Mouse (Mus musculus) embryo, embryonic 10 days (tissue): Measurements from ENCODE around the gene Fgf4.

ENCODE experiments used
- DNase-seq: peaks from one replicate; pipeline ENCODE4 v3.0.0-alpha.2; 2015; ENCODE audit warnings: low spot score

Gene Fgf4

DNA sequence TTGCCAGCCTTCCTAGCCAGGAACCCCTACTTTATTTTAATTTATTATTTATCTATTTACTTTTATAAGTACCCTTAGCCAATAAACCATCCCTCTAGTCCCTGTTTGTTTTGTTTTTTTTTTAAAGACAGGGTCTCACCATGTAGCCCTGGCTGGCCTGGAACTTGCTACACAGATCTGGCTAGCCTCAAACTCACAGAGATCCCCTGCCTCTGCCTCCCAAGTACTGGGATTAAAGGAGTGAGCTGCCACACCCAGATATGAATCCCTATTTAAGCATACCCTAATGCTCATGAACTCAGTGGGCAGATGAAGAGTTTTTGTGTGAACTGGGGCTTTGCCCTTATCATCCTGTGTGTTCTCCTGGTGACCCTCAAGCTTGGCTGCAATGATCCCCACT is at the start of gene Fgf4:
Fgf4 (plus strand) TSS at position 301 of the 400 bp plus-strand sequence.
- no peak for DNase-seq

DNA sequence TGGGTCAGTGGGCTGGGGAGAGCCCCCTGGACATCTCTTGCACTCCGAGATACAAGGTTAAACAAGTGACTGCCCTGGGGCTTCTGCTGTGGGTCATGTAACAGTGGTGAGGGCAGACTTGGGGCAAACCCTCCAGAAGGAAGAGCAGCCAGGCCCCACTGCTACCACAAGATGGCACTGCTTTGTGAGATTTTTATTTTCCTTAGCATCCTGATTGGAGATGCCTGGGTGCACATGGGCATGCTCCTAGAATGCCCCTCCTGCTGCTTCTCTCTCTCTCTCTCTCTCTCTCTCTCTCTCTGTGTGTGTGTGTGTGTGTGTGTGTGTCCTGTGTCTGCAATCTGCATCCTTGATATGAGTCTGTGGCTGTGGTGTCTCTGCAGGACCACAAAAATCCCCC is 48.7 kb upstream of the Fgf4 start:
- DNase-seq, result peak; percentile 75

DNA sequence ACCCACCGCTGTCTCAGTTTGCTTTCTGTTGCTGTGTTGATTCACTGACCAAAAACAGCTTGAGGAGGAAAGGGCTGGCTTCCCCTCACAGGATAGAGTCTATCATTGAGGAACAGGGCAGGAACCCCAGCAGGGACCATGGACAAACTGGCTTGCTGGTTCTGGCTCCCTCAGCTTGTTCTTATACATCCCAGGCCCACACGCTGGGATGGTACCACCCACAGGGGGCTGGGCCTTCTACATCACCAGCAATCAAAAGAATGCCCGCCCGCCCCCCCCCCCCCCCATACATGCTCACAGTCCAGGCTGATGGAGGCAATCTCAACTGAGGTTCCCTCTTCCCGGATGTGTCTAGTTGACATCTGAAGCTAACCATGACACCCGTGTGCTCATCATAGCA is 40.1 kb upstream of the Fgf4 start:
- DNase-seq, result no peak

DNA sequence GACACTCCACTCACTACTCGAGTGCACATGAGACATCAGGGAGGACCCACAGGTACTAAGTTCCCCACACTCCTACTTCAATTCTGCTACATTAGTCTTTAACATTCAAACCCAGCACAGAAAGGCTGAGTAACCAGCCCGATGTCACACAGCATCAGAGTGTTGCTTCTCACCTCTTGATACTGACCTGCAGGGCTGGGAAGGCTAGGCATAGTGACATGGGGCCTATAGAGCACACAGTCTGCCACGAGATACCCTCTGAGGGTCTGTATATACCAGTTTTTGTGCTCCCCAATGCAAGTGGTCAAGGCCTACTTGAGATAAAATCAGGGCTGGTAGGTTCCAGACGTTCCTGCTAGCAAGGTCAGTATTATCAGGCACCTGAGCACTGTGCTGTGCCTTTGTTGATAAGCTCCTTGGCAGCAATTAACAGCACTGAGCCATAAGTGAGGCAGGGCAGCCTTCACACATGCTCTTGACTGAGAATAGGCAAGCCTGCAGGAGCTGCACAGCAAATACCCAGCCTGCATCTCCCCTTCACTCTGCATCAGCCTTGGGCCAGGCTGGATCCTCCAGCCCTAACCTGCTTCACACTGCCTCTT is 39.1 kb upstream of the Fgf4 start:
- no peak for DNase-seq

DNA sequence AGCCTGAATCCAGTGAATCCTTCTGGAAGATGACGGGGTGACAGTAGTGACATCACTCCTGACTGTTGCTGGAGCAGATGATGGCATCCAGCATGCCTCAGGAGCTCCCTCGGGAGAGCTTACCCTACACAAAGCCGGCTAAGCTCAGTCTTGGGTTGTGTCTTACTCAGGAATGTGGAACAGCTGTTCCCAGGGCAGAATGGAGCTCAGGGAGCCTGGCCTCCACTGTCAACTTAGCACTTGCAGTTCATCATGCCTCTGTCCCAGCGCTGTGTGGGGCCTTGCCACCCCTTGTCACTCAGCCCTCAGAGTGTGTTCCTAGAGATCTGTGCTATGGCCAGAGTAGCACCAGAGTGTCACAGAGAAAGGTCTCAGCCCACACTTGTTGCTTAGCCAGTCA is 35.6 kb upstream of the Fgf4 start:
- DNase-seq, result peak; percentile 54

DNA sequence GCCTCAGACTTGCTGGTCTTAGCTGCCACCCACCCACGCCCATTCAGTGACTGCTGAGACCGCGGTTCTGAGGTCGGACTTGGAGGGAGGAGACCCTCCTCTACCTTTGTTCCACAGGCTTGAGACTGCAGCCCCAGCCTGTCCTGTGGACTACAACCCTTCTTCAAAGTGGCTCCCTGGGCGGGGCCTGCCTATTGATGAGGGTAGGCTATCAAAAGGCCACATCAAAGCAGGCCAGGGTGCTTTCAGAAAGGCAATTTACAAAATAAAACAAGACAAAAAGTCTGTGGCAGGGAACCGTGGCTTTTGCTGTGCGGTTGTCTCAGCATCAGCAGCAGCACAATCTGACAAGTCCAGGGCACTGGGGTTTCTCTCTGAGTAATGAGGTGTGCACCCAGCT is 25.3 kb upstream of the Fgf4 start:
- DNase-seq, result no peak

DNA sequence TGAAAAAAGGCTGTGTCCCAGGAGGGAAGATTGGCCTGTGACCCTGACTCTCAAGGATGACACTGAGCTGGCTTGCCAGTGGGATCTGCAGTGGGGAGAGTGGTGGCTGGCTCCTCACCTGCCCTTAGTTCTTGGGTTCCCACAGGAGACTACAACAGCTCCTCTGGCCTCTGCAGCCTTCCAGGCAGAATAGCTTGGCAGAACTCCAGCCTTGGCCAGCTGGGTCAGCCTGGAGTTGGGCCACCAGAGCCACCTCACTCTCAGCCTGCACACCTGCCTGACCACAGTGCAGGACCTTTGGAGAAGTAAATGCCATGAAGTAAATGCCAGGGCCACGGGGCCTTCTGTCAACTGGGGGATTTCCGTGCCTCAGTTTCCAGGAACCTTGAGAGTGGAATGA is 23.2 kb upstream of the Fgf4 start:
- no peak for DNase-seq

DNA sequence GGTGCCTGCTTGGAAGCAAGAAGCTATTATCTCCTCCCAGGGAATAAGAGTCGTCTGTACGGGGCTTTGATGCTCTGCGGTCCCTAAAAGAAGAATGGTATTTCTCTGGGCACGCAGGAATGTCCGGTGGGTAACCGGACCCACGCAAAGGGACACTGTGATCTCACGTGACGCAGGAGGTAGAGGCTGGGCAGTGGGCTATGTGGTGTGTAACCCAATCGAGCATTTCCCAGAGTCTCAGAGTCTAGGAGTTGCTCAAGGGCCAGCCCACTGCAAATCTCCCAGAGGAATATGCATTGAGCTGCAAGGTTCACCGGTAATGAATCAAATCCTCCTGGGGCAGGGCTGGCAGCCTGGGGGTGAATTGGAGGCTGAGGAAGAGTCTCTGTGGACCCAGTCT is 18.8 kb upstream of the Fgf4 start:
- DNase-seq, result no peak

DNA sequence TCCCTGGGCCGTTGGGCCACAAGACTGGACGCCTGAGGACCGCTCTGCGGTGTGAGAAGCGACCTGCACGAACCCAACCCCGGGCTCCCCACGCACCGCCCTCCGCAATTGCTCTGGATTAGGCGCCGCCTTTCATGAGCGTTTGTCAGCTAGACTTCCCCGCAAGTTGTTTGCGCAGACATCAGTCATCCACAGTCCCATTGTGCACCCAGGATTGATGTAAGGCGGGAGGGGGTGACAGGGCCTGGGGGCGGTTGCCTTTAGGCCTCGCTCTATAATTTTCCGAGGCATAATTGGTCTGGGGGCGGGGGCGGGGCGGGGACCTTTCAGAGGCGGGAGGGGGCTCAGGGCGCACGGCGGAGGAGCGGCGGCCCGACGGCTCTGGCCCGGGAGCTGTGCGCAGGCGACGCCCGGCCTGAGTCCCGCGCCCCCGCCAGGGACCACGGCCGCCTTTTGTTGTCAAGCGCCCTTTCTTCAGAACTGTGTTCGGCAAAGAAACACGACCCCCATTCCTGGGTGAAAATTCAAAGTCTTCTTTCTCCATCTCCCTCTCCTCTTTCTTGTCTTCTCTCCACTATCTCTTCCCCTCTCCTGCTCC is 9.2 kb upstream of the Fgf4 start, which contains the start of gene Fgf3:
Fgf3 (plus strand) TSS at position 193 of the 598 bp plus-strand sequence.
- DNase-seq, result peak; percentile 39

DNA sequence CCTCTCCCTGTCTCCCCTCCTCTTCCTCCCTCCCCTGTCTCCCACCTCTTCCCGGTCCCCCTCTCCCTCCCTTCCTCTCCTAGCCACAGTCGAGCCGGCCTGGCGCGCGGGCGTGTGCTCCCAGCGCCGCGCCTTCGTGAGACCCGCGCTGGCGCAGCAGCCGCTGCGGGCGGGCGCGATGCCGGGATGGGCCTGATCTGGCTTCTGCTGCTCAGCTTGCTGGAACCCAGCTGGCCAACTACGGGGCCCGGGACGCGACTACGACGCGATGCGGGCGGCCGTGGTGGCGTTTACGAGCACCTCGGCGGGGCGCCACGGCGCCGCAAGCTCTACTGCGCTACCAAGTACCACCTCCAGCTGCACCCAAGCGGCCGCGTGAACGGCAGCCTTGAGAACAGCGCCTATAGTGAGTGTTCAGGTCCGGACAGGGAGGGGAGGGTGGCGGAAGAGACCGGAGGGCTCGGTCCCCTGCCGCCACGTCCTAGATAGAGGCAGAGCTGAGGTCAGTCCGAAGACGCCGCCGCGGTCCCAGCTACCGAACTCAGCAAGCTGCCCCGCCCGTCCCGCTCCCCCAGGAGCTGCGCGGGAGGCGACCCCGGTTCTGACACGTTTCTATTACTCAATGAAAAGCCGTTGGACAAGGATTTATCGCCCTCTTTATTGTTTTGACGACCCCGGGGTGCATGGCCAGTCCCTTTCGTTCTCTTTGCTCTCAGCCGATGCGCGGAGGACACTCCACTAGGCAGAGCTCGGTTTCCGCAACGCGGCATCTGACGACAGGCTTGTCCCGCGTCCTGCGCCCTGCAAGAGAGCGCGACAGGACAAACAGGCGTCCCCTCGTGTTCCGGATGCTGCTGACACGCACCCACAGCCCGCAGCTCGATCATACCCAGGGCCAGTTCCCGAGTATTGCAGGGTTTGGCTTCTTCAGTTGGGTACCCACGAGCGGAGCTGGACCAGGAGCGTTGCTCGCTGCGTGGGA is 8.4 kb upstream of the Fgf4 start:
- DNase-seq, result peak; percentile 53

DNA sequence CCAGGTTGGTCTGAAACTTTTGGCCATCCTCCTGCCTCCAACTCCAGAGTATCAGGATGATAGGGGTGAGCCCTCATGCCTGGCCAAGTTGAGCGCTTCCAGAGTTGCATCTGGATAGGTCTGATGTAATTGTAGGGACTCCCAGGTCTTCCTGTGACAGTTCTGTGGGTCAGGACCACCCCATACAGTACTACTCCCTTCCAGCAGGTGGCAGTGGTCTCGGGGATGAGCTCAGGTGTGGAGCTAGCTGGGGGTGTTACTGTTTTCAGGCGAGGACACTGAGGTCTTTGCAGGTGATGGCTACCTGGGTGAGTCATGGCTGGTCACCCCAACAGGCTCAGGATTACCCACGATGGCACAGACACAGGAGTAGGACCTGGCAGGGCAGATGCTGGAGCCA is 1.0 kb upstream of the Fgf4 start:
- DNase-seq, result peak; percentile 57

DNA sequence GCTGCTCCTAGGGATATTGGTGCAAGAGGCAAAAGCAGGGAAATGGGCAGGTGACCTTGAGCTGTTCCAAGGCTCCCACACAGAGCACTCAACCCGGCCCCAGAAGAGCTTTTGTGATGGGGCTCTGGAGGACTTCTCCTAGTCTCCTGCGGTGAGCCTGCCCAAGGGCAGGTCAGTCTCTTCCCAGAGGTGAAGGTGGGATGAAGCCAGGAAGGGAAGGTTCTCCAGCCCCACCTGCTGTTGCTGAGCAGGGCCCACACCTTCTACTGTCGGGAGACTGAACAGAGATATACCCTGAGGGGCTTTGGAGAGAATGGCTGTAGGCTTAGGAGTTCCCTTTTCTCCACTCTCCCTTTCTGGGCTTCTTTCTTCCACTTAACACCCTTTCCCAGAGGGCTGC is 4.2 kb downstream of the Fgf4 start:
- no peak for DNase-seq

DNA sequence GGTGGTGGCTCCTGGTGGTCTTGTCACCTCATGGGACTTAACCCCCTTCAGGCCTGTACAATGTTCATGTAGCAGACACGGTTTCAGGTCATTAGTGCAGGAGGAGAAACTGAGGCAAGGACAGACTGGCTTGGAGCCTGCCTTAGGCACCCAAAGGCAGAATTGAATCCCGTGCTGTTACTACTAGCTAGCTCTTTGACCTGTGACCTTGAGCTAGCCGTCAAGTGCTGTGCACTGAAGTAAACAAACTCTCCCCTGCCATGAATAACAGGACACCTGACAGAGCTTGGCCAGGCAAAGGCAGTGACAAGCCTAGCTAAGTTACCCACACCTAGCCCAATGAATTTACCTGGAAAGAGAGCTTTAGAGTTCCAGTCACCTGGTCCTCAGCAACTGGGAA is 7.8 kb downstream of the Fgf4 start:
- DNase-seq, result no peak

DNA sequence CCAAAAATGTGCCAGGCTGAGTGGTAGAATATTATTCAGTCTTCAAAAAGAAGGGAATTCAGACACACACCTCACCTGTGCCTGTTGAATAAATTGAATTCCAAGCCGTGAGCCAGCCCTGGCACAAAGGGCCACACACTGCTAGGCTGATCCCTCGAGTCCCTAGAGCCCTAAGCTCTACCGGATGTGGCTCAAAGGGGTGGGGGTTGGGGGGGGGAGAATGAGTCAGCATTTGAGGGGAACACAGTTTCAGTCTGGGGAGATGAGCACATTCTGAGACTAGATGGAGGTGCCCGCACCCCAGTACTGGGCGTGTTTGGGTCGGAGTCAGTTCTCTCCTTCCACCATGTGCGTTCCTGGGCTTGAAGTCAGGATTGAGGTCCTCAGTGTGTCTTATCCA is 10.0 kb downstream of the Fgf4 start:
- no peak for DNase-seq

DNA sequence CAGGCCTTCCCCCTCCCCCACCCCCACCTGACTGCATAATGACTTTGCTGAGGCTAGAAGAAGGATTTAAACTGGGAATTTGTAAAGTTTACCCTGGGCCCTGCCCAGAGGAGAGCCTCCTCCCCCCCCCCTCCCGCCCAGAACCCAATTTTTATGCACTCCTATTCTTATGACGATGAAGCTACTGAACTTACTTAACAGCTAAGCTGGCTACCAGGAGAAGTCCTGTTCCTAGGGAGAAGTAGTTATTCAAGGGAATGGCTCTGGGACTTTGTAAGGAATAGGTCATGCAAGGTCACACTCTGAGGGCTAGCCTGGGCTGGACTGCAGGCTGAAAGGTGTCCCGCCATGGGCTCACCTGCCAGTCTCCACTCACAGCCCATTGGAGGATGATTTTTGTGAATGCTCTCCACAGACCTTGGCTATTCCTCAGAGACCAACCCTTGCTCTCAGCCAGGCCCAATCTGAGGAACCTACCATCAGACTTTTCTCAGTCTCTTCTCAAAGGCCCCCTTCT is 10.7 kb downstream of the Fgf4 start:
- DNase-seq, result no peak

DNA sequence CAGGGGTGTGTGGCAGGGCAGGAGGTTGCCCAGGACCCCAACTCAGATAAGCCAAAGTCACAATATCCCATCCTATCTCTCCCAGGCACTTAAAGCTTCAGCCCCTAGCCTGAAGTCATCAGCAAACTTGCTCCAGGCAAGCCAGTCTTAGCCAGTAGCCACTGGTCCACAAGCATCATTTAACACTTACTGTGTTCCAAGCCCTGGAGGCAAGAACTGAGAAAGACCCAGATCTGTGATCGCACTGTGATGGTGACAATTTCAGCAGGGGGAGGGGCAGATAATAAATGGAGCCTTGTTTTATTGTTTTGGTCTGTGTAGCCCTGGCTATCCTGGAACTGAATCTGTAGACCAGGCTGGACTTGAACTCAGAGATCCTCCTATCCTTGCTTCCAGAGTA is 11.5 kb downstream of the Fgf4 start:
- DNase-seq, result no peak

DNA sequence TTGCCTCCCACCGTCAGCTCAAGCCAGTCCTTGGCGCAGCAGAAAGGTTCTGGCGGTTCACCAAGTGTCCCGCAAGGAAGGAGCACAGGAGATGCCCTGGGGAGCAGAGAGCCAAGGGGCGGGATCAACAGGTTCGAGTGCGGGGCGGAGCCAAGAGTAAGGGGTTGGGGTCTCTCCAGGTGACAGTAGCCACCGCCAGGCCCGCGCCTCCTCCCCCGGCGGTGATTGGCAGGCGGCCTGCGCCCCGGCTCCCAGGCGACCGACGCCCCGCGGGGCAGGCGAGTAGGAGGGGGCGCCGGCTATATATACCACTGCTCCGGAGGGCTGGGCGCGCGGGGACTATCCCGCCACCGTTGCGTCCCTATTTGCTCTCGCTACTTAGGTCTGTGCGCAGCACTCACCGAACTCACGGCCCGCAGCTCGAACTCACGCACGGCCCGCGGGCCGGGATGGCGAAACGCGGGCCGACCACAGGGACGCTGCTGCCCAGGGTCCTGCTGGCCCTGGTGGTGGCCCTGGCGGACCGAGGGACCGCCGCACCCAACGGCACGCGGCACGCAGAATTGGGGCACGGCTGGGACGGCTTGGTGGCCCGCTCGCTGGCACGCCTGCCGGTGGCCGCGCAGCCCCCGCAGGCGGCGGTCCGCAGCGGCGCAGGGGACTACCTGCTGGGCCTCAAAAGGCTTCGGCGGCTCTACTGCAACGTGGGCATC is 14.0 kb downstream of the Fgf4 start:
- no peak for DNase-seq

DNA sequence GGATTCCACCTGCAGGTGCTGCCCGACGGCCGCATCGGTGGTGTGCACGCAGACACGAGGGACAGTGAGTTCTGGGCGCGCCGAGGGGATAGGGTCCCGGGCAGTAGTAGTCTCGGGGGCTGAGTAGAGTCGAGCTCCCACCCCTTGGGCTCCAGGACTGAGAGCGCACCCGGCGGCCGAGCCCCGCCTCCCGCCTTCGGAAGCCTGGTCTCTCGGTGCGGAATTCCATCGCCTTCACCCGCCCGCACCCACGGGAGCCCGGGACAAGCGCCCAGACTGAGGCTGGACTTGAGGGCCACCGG is 14.6 kb downstream of the Fgf4 start:
- DNase-seq, result no peak

DNA sequence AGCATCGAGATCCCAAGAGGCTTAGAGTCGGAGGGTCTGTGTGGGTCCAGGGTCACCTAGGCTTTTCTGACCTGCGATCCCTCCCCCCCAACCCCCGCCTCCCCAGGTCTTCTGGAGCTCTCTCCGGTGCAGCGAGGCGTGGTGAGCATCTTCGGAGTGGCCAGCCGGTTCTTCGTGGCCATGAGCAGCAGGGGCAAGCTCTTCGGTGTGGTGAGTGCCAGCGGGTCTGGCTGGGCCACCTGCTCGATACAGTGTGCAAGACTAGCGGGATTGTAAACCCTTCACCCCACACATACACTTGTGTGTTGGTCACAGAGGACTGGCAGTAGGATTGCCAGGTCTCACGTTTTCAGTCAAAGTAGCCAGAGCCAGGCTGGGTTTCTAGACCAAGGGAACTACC is 15.0 kb downstream of the Fgf4 start:
- DNase-seq, result peak; percentile 23

DNA sequence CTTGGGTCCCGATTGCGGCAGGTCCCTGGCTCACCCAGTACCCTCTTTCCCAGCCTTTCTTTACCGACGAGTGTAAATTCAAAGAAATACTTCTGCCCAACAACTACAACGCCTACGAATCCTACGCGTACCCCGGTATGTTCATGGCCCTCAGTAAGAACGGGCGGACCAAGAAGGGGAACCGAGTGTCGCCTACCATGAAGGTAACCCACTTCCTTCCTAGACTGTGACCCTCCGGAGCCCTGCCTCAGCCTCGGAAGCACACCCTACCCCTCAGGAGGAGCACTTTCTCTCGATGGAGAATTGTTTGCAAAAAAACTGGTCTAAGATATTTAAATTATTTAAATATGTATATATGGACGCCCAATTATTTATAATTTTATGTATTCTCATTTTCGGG is 15.5 kb downstream of the Fgf4 start:
- DNase-seq, result no peak

DNA sequence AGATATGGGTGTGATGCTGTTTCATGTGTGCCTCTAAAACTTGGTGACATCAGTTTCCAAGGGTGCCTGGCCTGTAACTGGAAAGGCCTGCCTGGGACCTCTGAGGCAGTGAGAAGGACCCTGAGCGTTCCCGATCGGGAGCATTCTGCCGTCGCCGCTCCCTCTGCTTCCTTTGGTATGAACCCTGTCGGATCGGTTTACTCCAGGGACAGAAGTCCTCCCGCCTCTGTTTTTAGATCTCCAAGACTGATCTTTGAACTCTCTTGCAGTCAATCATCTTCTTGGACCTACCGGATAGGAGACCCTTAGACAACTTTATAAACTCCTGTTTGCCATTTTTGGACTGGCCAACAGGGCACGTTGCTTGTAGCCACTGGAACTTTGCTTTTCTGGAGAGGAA is 16.0 kb downstream of the Fgf4 start:
- peak; percentile 48 for DNase-seq

DNA sequence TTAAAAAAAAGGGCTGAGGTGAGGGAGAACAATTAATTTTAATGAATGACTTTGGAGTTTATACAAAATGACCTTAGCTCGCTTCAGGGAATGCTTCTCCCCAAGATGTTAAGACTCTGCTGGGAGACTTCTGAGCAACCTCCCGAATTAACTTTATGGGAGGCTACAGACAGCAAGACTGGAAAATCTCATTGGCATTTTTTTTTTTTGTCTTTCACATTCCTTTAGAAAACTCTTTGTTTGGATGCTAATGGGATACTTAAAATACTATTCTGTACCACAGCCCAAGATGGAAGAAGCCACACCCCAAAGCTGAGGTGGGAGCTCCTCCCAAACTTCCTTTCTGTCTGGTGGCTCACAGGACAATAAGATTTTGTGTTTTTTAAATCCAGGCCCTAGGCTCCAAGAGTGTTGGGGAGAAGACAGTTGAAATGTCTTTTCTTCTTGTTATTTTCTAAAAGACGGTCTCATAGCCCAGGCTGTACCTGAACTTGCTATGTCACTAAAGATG is 17.0 kb downstream of the Fgf4 start:
- no peak for DNase-seq
